Mouse (Mus musculus) heart, embryonic 10.5 days (tissue): ENCODE data around the gene Ano1. TPM values are rescaled to one million over a fixed set of nuclear protein-coding genes. Genes with fewer than 3 reads are reported as not detected.

Source experiments
- DNase-seq: peaks from one replicate; pipeline ENCODE4 v3.0.0-alpha.2; 2017; ENCODE audit warnings: low spot score
- H3K27ac ChIP-seq: fragments of 300-500 bp; sonication (generic); 2 replicates; pipeline ENCODE4 v1.5.1; 2016; ENCODE audit warnings: mild to moderate bottlenecking
- H3K27me3 ChIP-seq: fragments of 300-500 bp; sonication (generic); 2 replicates; pipeline ENCODE4 v1.6.1; 2016; ENCODE audit warnings: mild to moderate bottlenecking; ENCODE audit not compliant: poor library complexity, insufficient read depth, severe bottlenecking
- H3K36me3 ChIP-seq: fragments of 300-500 bp; sonication (generic); 2 replicates; pipeline ENCODE4 v1.6.1; 2016; ENCODE audit warnings: mild to moderate bottlenecking, moderate library complexity
- H3K4me1 ChIP-seq: fragments of 300-500 bp; sonication (generic); 2 replicates; pipeline ENCODE4 v1.6.1; 2016; ENCODE audit warnings: mild to moderate bottlenecking
- H3K4me3 ChIP-seq: fragments of 300-500 bp; sonication (generic); 2 replicates; pipeline ENCODE4 v1.5.1; 2016; ENCODE audit warnings: mild to moderate bottlenecking, moderate library complexity
- H3K9me3 ChIP-seq: fragments of 300-500 bp; sonication (generic); 2 replicates; pipeline ENCODE4 v1.6.1; 2016; ENCODE audit warnings: mild to moderate bottlenecking, moderate library complexity
- WGBS: fragments of 180-500 bp; shearing (Covaris S2); methylation state at CpG from one replicate; pipeline ENCODE4 v1.1.7; 2016; 5-methylcytosine and 5-hydroxymethylcytosine counted together
- polyA plus RNA-seq: library from polyadenylated mRNA; unstranded; fragments of >200 nt; fragmentation: Nextera tagmentation; extraction: Ambion mirVana; gene quantifications from 2 replicates; pipeline ENCODE4 v1.2.1, GENCODE M21; 2016

Gene Ano1
- polyA plus RNA-seq, 1 experiment from 2014 or later = 18.3 TPM

GRCm38 (mm10) chr7:144731182-144731896 is 20.4 kb downstream of the Ano1 start:
- DNase-seq = peak; percentile 93
- peak overlapping the region; percentile 69 for H3K27ac ChIP-seq
- WGBS = 29% methylated on average over 9 of the region's 9 CpGs
- no peaks in the 10 kb centered on the region for H3K9me3 ChIP-seq
- peaks cover 16% of the 10 kb centered on the region for H3K27me3 ChIP-seq
- no peak overlapping the region for H3K4me3 ChIP-seq
- H3K36me3 ChIP-seq = no peaks in the 10 kb centered on the region
- peaks cover 17% of the 10 kb centered on the region for H3K4me1 ChIP-seq

- no peak overlapping the region for H3K4me3 ChIP-seq
- no peaks in the 10 kb centered on the region for H3K36me3 ChIP-seq
- DNase-seq = no peak
- WGBS = 44% methylated on average over 1 of the region's 1 CpGs
- H3K9me3 ChIP-seq = no peaks in the 10 kb centered on the region
- H3K27me3 ChIP-seq = no peaks in the 10 kb centered on the region; the same call in 1 of the 2 replicates
- H3K4me1 ChIP-seq = no peaks in the 10 kb centered on the region
- no peak overlapping the region for H3K27ac ChIP-seq
These were observed 27.5 kb downstream of the Ano1 start for GRCm38 (mm10) chr7:144724283-144724682.

- no peak overlapping the region for H3K27ac ChIP-seq
- no peaks in the 10 kb centered on the region for H3K9me3 ChIP-seq
- H3K4me3 ChIP-seq = no peak overlapping the region
- H3K27me3 ChIP-seq = peaks cover 6% of the 10 kb centered on the region; the same call in 1 of the 2 replicates
- 79% methylated on average over 4 of the region's 4 CpGs for WGBS
- no peaks in the 10 kb centered on the region for H3K4me1 ChIP-seq
- no peaks in the 10 kb centered on the region for H3K36me3 ChIP-seq
- no peak for DNase-seq
These were observed 31.8 kb downstream of the Ano1 start for GRCm38 (mm10) chr7:144719956-144720355.

- 78% methylated on average over 5 of the region's 5 CpGs for WGBS
- Histone ChIP-seq H3K4me3 (no peak overlapping the region), H3K36me3 (no peaks in the 10 kb centered on the region), H3K4me1 (no peaks in the 10 kb centered on the region), H3K9me3 (no peaks in the 10 kb centered on the region), H3K27me3 (peaks cover 6% of the 10 kb centered on the region; the same call in 1 of the 2 replicates), H3K27ac (no peak overlapping the region)
- DNase-seq = no peak
These were observed 34.0 kb downstream of the Ano1 start for GRCm38 (mm10) chr7:144717736-144718135.

- Histone ChIP-seq H3K27ac (no peak overlapping the region), H3K4me1 (no peaks in the 10 kb centered on the region), H3K36me3 (no peaks in the 10 kb centered on the region), H3K27me3 (no peaks in the 10 kb centered on the region), H3K9me3 (no peaks in the 10 kb centered on the region), H3K4me3 (no peak overlapping the region)
- 77% methylated on average over 9 of the region's 9 CpGs for WGBS
- no peak for DNase-seq
These were observed 53.9 kb downstream of the Ano1 start for GRCm38 (mm10) chr7:144697870-144698269.

GRCm38 (mm10) chr7:144696764-144697704 is 54.7 kb downstream of the Ano1 start:
- Histone ChIP-seq H3K27me3 (no peaks in the 10 kb centered on the region), H3K9me3 (no peaks in the 10 kb centered on the region), H3K36me3 (no peaks in the 10 kb centered on the region), H3K4me1 (no peaks in the 10 kb centered on the region), H3K27ac (no peak overlapping the region), H3K4me3 (no peak overlapping the region)
- no peak for DNase-seq
- WGBS = 67% methylated on average over 7 of the region's 7 CpGs

- WGBS = 27% methylated on average over 2 of the region's 2 CpGs
- Histone ChIP-seq H3K4me3 (no peak overlapping the region), H3K9me3 (peaks cover 3% of the 10 kb centered on the region; the same call in 1 of the 2 replicates), H3K27me3 (no peaks in the 10 kb centered on the region), H3K36me3 (no peaks in the 10 kb centered on the region), H3K27ac (peak overlapping the region; percentile 53), H3K4me1 (peaks cover 23% of the 10 kb centered on the region)
- DNase-seq = no peak
These were observed 61.9 kb downstream of the Ano1 start for GRCm38 (mm10) chr7:144689855-144690254.

GRCm38 (mm10) chr7:144689136-144689535 is 62.6 kb downstream of the Ano1 start:
- H3K4me3 ChIP-seq = no peak overlapping the region
- no peak for DNase-seq
- H3K9me3 ChIP-seq = peaks cover 3% of the 10 kb centered on the region; the same call in 1 of the 2 replicates
- peaks cover 23% of the 10 kb centered on the region for H3K4me1 ChIP-seq
- 45% methylated on average over 7 of the region's 7 CpGs for WGBS
- H3K36me3 ChIP-seq = no peaks in the 10 kb centered on the region
- no peaks in the 10 kb centered on the region for H3K27me3 ChIP-seq
- peak overlapping the region; percentile 53 for H3K27ac ChIP-seq

- 0 out of 2 replicates have a peak, but pooled peaks cover 5% of the 10 kb centered on the region for H3K27me3 ChIP-seq
- H3K36me3 ChIP-seq = no peaks in the 10 kb centered on the region
- no peak overlapping the region for H3K27ac ChIP-seq
- H3K4me1 ChIP-seq = peaks cover 23% of the 10 kb centered on the region
- WGBS = 93% methylated on average over 2 of the region's 2 CpGs
- no peak overlapping the region for H3K4me3 ChIP-seq
- no peak for DNase-seq
- peaks cover 3% of the 10 kb centered on the region; the same call in 1 of the 2 replicates for H3K9me3 ChIP-seq
These were observed 64.0 kb downstream of the Ano1 start for GRCm38 (mm10) chr7:144687663-144688381.

- Histone ChIP-seq H3K27me3 (peaks cover 24% of the 10 kb centered on the region), H3K36me3 (no peaks in the 10 kb centered on the region), H3K9me3 (peaks cover 3% of the 10 kb centered on the region; the same call in 1 of the 2 replicates), H3K4me1 (peaks cover 13% of the 10 kb centered on the region), H3K4me3 (no peak overlapping the region), H3K27ac (no peak overlapping the region)
- no peak for DNase-seq
- 61% methylated on average over 4 of the region's 4 CpGs for WGBS
These were observed 66.8 kb downstream of the Ano1 start for GRCm38 (mm10) chr7:144684947-144685346.

- Histone ChIP-seq H3K9me3 (peaks cover 3% of the 10 kb centered on the region; the same call in 1 of the 2 replicates), H3K4me1 (peaks cover 8% of the 10 kb centered on the region), H3K27ac (no peak overlapping the region), H3K27me3 (peaks cover 28% of the 10 kb centered on the region), H3K36me3 (no peaks in the 10 kb centered on the region), H3K4me3 (no peak overlapping the region)
- no peak for DNase-seq
- WGBS = 42% methylated on average over 5 of the region's 5 CpGs
These were observed 67.3 kb downstream of the Ano1 start for GRCm38 (mm10) chr7:144684467-144684866.

- Histone ChIP-seq H3K4me3 (no peak overlapping the region), H3K36me3 (no peaks in the 10 kb centered on the region), H3K9me3 (no peaks in the 10 kb centered on the region), H3K27me3 (peaks cover 72% of the 10 kb centered on the region), H3K27ac (no peak overlapping the region), H3K4me1 (peaks cover 8% of the 10 kb centered on the region)
- WGBS = 79% methylated on average over 5 of the region's 5 CpGs
- no peak for DNase-seq
These were observed 71.7 kb downstream of the Ano1 start for GRCm38 (mm10) chr7:144680096-144680495.
